In the genomic region with DNA sequence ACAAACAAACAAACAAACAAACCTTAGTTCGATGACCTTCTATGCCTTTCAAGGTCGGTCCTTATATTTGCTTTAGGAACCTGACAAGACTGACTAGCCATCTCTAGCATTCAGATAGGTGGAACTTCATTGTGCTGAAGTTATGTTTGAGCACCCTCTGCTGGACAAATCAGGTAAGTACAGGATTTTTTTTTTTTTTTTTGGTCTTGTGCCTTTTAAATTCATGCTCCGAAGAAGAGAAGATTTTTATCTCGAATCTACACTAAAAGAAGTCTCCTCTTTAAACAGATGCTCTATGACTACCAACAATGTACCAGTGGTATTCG, we compare ENCODE assay signal across 8 mouse cellular contexts. TPM values are rescaled to one million over a fixed set of nuclear protein-coding genes. Genes with fewer than 3 reads are reported as not detected.
DNase-seq lines count a peak whose midpoint lies in the region.

No protein-coding gene starts in this region.

- peak; percentile 59 for DNase-seq in cerebellum, adult 9-10 months
- no peak for DNase-seq in cerebellum, adult 11 months
- peak; percentile 41 to 76 for DNase-seq in left cerebral cortex, postnatal 25 days (ENCODE audit: low spot score in 2 of 2)
- DNase-seq in left cerebral cortex, postnatal 4 days, result no peak
- peak; percentile 74 for DNase-seq in ZHBTc4 (ENCODE audit: low read depth, low spot score)
- DNase-seq in lung, postnatal 36 days, result peak; percentile 52
- DNase-seq in spleen, postnatal 10 days (ENCODE audit: low spot score in 2 of 2), result no peak
- DNase-seq in kidney, adult 8-10 months, result no peak

- intact Hi-C loops in left cerebral cortex, postnatal 25 days (cut with DNase I), result loop anchor here (1.0 to 10.0 kb wide), 5 partner anchors 92 to 454 kb away; a partner anchor contains a TSS
- intact Hi-C loops in left cerebral cortex, postnatal 4 days (cut with DNase I), result loop anchor here (5.0 to 10.0 kb wide), 5 partner anchors 96 to 456 kb away; a partner anchor contains a TSS

RNA-seq across cellular contexts. Expression of a gene that starts 10.9 kb away (rescaled TPM):
- 100 to 1,000 TPM; 178 to 186 TPM for total RNA-seq in left cerebral cortex, postnatal 25 days (2021)
- total RNA-seq in left cerebral cortex, postnatal 4 days (2021), result 10 to 100 TPM; 84.0 to 84.6 TPM

RNA-seq across cellular contexts. Expression of a gene that starts 18.6 kb away (rescaled TPM):
- 10 to 100 TPM; 21.9 to 23.3 TPM for total RNA-seq in left cerebral cortex, postnatal 25 days (2021)
- total RNA-seq in left cerebral cortex, postnatal 4 days (2021), result 10 to 100 TPM; 42.9 to 44.9 TPM

RNA-seq across cellular contexts. Expression of a gene that starts 35.0 kb away (rescaled TPM):
- total RNA-seq in left cerebral cortex, postnatal 25 days (2021), result not detected
- not detected for total RNA-seq in left cerebral cortex, postnatal 4 days (2021)

Comparison
In these comparisons a context has a peak if more than half of its experiments do, and no peak if none do; other contexts are left out.
1. DNase-seq: peak in cerebellum, adult 9-10 months (single experiment), left cerebral cortex, postnatal 25 days (2 of 2), ZHBTc4 (single experiment) and lung, postnatal 36 days (single experiment); none in cerebellum, adult 11 months (single experiment), left cerebral cortex, postnatal 4 days (single experiment), spleen, postnatal 10 days (0 of 2) and kidney, adult 8-10 months (0 of 2).